7 mouse cellular contexts compared by ENCODE assay signal in genomic region chr7:38085573-38086211, GRCm38 (mm10). TPM values are rescaled to one million over a fixed set of nuclear protein-coding genes. Genes with fewer than 3 reads are reported as not detected.
DNase-seq lines count a peak whose midpoint lies in the region; ATAC-seq lines count a peak whose summit lies in the region.

No protein-coding gene starts in this region.

- peak; percentile 76 to 88 for DNase-seq in adrenal gland, adult (ENCODE audit: inconsistent age in 2 of 2, low spot score in 1 of 2)
- peak; percentile 85 for DNase-seq in cerebellum, adult 9-11 months
- peak; percentile 61 for DNase-seq in gastrocnemius, adult 18-20 months (ENCODE audit: low spot score)
- DNase-seq in hindbrain, embryonic 14.5 days (ENCODE audit: low spot score) = no peak
- DNase-seq in liver = peak; percentile 72
- peak; percentile 59 for DNase-seq in splenic B cell, adult 2 months (ENCODE audit: low read depth, low spot score)

- H3K9ac ChIP-seq in hindbrain, embryonic 14.5 days = no peak overlapping the region
- no peak overlapping the region for H3K9ac ChIP-seq in midbrain, embryonic 16.5 days (ENCODE audit: low read depth, low read length)

- H3K4me1 ChIP-seq in hindbrain, embryonic 14.5 days (replicated peaks; ENCODE audit: control insufficient read depth, insufficient read depth, low read length) = peaks cover 13% of the 10 kb centered on the region
- peaks cover 13% of the 10 kb centered on the region for H3K4me1 ChIP-seq in midbrain, embryonic 16.5 days (ENCODE audit: control insufficient read depth, insufficient read depth, low read length)

- H3K4me2 ChIP-seq in hindbrain, embryonic 14.5 days (replicated peaks) = peak overlapping the region; percentile 64
- peak overlapping the region; percentile 75 for H3K4me2 ChIP-seq in midbrain, embryonic 16.5 days (ENCODE audit: low read length)

- H3K27ac ChIP-seq in hindbrain, embryonic 14.5 days = no peak overlapping the region
- H3K27ac ChIP-seq in midbrain, embryonic 16.5 days (ENCODE audit: low read length) = no peak overlapping the region

- H3K36me3 ChIP-seq in hindbrain, embryonic 14.5 days (replicated peaks; ENCODE audit: control insufficient read depth, insufficient read depth) = no peaks in the 10 kb centered on the region
- H3K36me3 ChIP-seq in midbrain, embryonic 16.5 days (ENCODE audit: control insufficient read depth, insufficient read depth, low read length) = no peaks in the 10 kb centered on the region
- no peaks in the 10 kb centered on the region for H3K36me3 ChIP-seq in splenic B cell, adult 2 months (ENCODE audit: control insufficient read depth, insufficient read depth, low read length, poor library complexity, severe bottlenecking)

- H3K9me3 ChIP-seq in hindbrain, embryonic 14.5 days (ENCODE audit: control insufficient read depth, low read length) = no peaks in the 10 kb centered on the region
- no peaks in the 10 kb centered on the region for H3K9me3 ChIP-seq in midbrain, embryonic 16.5 days (replicated peaks; ENCODE audit: control insufficient read depth, low read length, poor library complexity, severe bottlenecking)

- peaks cover 16% of the 10 kb centered on the region; the same call in 1 of the 2 replicates for H3K27me3 ChIP-seq in hindbrain, embryonic 14.5 days (ENCODE audit: control insufficient read depth, insufficient read depth, low read length)
- peaks cover 13% of the 10 kb centered on the region for H3K27me3 ChIP-seq in midbrain, embryonic 16.5 days (ENCODE audit: control insufficient read depth, insufficient read depth, low read depth, low read length)
- H3K27me3 ChIP-seq in splenic B cell, adult 2 months (ENCODE audit: control insufficient read depth, insufficient read depth, low read length, poor library complexity, severe bottlenecking) = no peaks in the 10 kb centered on the region

- H3K4me3 ChIP-seq in hindbrain, embryonic 14.5 days (replicated peaks; ENCODE audit: low read length) = peak overlapping the region; percentile 30
- peak overlapping the region; percentile 43 for H3K4me3 ChIP-seq in midbrain, embryonic 16.5 days (ENCODE audit: low read depth, low read length)

- 1% methylated on average over 35 of the region's 35 CpGs for WGBS in hindbrain, embryonic 14.5 days
- 2% methylated on average over 33 of the region's 35 CpGs for WGBS in midbrain, embryonic 16.5 days

- peak; percentile 44; the same call in 1 of the 2 replicates for ATAC-seq in hindbrain, embryonic 14.5 days (ENCODE audit: low FRiP score)
- ATAC-seq in midbrain, embryonic 16.5 days = peak; percentile 60

RNA-seq across cellular contexts. Expression of gene Ccne1, which starts 21.6 kb away (rescaled TPM):
- under 1 TPM in 1 of 2 experiments, not detected in 1; 0.14 TPM for total RNA-seq in gastrocnemius, adult 18-20 months (2021)
- polyA plus RNA-seq in hindbrain, embryonic 14.5 days (2014; fragmentation: Nextera tagmentation; extraction: Ambion mirVana) = 16.8 and 19.6 TPM in 2 replicates
- polyA plus RNA-seq in midbrain, embryonic 16.5 days (2015; fragmentation: Nextera tagmentation; extraction: Ambion mirVana) = 9.6 and 13.2 TPM in 2 replicates
